Mouse (Mus musculus) cerebellum, adult 2 months (tissue): ENCODE data around the gene Rnf151.

Experiments used
- CTCF ChIP-seq: fragments of 200-500 bp; IDR thresholded peaks from 2 replicates; pipeline ENCODE4 v1.5.1; 2011; ENCODE audit warnings: low read depth, mild to moderate bottlenecking, control low read depth, low read length, moderate library complexity, borderline replicate concordance; ENCODE audit not compliant: insufficient read depth
- POLR2A ChIP-seq: fragments of 200-500 bp; IDR thresholded peaks from 2 replicates; pipeline ENCODE4 v1.6.1; 2011; ENCODE audit warnings: low read length, control low read depth, borderline replicate concordance; ENCODE audit not compliant: insufficient read depth

DNA sequence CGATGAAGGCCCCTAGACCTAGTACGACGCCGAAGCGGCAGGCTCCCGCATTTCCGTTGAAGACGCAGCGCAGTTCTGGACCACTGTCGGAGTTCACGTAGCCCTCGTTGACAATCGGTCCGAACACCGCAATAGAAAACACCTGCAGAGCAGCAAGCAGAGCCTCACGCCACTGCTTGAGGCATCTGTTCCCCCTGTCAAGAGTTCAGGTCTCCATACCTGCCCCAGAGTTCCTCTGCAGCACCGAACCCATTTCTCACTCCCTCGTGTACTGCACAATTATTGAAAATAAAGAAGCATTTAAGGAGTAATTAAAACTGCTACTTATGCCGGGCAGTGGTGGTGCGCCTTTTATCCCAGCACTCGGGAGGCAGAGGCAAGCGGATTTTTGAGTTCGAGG is 30.3 kb downstream of the Rnf151 start:
- TF ChIP-seq CTCF (no peak), POLR2A (no peak)
